Mouse (Mus musculus): ENCODE results near the gene Selplg.
"Not testable (repeated sequence)": the region's sequence is repeated elsewhere in the genome, so short reads cannot be mapped to it uniquely, and the experiment has no call there.

The Selplg gene

GRCm38 (mm10) chr5:113791197-113792095 is 41.0 kb downstream of the Selplg start:
- DNase-seq (ENCODE audit: extremely low read depth, low read depth, low spot score): no peak

DNA sequence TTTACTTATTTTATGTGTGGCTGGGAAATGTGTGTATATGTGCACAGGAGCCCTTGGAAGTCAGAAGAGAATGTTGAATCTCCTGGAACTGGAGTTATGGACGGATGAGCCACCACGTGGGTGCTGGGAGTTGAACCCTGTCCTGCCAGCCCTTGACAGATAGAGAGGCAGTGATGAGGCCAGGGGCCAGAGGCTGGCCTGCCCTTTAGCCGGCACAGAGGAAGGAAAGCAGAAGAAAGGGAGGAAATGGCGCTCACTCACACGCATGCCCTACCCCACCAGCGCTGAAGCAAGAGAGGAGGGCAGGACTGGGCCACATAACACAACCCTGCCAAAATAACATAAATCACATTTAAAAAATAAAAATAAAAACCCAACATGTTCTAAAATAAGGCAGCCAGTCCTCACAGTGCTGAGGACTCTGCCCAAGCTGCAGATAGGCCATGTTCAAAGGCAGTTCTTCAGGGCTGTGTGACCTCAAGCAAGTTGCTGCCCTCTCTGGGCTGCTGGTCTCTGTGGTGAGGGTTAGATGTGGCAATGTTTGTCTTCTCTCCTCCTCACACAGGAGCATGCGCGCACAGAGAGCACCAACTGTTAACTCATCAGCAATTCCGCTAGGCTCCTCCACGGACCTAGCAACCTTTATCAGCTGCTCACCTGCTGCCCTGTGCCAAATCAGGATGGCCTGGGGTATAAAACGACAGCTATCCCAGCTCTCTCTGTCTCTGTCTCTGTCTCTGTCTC is 41.8 kb downstream of the Selplg start:
- DNase-seq (ENCODE audit: extremely low read depth, low read depth, low spot score): no peak

DNA sequence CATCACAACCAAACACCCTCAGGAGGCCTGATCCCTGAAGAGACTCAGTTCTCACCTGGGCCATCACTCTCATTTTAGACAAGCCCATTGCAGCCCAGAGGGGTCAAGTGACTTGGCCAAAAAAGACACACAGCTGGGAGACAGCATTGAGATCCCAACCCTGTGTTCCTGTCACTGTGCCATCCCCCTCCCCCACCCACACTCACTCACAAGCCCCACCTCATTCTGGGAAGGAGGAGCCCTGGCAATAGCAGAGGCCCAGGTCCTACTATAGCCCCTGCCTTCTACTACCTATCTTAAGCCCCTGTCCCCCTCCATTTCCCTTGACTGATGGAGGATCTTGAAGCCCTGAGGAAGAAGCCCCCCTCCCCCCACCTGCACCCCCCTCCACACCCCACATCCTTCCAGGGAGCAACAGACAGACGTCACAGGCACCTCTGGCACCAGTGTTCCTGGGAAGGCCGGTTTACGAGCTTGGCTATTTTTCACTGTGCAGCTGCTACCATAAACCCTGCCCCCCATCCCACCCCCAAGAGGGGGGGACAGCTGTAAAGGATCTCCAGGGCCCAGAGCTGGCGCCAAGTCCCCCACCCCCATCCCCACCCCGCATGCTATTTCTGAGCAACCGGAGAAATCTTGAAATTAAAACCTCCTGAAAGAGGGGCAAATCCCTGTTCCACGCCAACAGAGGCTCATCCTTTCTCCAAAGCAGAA is 43.2 kb downstream of the Selplg start:
- DNase-seq (ENCODE audit: extremely low read depth, low read depth, low spot score): no peak

GRCm38 (mm10) chr5:113788645-113789044 is 43.8 kb downstream of the Selplg start:
- no peak for DNase-seq (ENCODE audit: extremely low read depth, low read depth, low spot score)

DNA sequence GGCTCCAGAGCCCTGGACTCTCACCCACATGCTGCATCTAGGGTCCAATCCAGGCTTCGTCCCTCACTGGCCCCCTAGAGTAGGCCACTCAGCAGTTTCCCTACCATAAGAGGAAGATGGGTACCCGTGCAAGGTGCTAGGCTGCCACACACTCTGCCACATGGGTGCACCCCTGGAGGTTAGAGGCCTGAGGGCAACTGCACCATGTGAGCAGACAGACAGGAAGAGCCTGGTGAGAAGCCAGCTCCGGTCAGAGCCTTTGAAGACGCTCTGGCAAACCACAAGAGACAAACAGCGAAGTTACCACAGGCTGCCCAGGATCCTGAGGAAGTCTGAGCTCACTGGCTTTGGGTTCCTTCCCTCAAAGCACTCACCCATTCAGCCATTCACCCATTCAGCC is 45.5 kb downstream of the Selplg start:
- no peak for DNase-seq (ENCODE audit: extremely low read depth, low read depth, low spot score)

- DNase-seq (ENCODE audit: extremely low read depth, low read depth, low spot score): not testable (repeated sequence)
Measured at GRCm38 (mm10) chr5:113784104-113784503, 48.3 kb downstream of the Selplg start.

- no peak for DNase-seq (ENCODE audit: extremely low read depth, low read depth, low spot score)
Measured at GRCm38 (mm10) chr5:113783581-113784001, 48.9 kb downstream of the Selplg start.

DNA sequence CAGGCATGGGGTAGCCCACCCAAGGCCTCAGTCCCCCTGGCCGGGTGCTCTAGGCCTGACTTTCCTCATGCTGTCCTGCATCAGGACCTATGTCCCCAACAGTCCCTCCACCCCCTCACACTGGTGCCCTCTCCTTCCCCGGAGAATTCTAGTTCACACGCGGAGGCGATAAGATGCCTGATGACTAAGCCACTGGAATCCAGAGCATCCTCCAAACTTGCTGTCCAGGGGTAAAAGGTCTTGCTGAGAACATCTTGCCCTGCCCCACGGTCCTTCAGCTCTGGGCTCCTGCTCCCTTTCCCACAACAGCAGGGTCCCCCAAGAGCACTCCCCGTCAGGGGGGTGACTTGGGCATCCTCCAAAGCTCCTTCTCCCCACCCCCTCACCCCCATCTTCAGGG is 49.8 kb downstream of the Selplg start:
- DNase-seq (ENCODE audit: extremely low read depth, low read depth, low spot score): no peak

GRCm38 (mm10) chr5:113781875-113782274 is 50.6 kb downstream of the Selplg start:
- DNase-seq (ENCODE audit: extremely low read depth, low read depth, low spot score): no peak

DNA sequence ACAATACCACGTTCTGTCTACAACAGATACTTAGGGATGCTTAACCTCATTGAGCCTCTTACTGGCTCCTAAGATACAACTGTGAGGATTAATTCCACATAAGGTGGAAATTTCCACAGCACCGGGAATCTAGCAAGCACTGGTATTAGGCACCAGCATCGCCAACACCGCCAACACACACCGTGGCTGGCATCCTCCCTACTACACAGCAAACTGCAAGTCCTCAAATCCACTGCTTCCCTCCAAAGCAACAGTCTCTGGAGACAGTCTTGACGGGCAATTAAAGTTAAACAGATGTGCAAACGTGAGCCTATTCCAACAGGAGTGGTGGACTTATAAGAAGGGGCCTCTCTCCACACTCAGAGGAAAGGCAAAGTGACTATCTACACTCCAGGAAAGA is 51.2 kb downstream of the Selplg start:
- no peak for DNase-seq (ENCODE audit: extremely low read depth, low read depth, low spot score)

GRCm38 (mm10) chr5:113780763-113781162 is 51.7 kb downstream of the Selplg start:
- no peak for DNase-seq (ENCODE audit: extremely low read depth, low read depth, low spot score)

GRCm38 (mm10) chr5:113780082-113780752 is 52.2 kb downstream of the Selplg start:
- DNase-seq (ENCODE audit: extremely low read depth, low read depth, low spot score): no peak

DNA sequence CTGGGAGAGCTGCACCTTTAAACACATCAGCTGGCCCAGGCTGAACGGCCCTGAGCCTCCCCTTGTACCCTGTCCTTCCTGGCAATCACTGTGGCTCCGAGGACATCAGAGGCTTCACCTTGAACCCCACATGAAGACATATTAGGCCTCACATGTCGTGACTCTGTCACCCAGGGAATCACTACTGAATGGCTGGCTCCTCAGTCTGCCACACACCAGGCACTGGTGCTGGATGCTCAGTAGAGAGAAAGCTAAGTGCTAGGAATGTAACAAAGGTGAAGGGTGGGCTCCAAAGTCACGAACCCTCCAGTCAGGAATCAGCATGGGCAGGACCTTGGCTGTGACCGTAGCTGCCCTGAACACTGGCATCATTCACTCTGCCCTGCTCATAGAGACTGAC is 52.9 kb downstream of the Selplg start:
- no peak for DNase-seq (ENCODE audit: extremely low read depth, low read depth, low spot score)

DNA sequence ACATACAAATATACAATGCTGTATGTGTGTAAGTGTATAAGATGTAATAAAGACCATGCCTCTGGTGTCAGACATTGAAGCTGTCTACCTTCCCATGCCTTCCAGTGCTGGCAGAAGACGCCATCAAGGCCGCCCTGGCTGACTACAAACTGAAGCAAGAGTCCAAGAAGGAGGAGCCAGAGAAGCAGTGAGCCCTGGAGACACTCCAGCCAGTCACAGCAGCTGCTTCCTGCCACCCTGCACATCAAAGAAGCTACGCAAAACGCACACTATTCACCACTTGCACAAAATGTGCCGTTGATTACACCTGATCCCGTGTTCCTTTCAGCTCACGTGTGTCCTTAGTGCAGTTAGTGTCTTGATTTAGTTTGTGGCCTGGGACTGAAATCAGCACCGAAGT is 54.7 kb downstream of the Selplg start:
- DNase-seq (ENCODE audit: extremely low read depth, low read depth, low spot score): not testable (repeated sequence)

DNA sequence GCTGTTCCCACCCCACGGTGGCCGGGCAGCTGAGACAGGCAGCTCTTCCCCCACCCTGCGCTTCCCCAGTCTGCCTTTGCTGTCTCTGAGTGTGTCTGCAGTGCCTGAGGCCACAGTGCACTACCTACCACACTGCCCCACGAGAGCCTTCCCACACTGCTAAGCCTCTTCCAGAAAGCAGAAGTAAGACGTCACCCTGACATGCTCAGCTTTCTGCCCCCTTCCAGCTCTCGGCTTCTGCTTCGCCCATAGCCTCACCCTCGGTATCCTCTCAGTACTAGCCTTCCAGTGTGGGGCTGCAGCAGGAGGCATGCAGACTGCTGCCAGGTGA is 55.6 kb downstream of the Selplg start:
- DNase-seq (ENCODE audit: extremely low read depth, low read depth, low spot score): no peak

DNA sequence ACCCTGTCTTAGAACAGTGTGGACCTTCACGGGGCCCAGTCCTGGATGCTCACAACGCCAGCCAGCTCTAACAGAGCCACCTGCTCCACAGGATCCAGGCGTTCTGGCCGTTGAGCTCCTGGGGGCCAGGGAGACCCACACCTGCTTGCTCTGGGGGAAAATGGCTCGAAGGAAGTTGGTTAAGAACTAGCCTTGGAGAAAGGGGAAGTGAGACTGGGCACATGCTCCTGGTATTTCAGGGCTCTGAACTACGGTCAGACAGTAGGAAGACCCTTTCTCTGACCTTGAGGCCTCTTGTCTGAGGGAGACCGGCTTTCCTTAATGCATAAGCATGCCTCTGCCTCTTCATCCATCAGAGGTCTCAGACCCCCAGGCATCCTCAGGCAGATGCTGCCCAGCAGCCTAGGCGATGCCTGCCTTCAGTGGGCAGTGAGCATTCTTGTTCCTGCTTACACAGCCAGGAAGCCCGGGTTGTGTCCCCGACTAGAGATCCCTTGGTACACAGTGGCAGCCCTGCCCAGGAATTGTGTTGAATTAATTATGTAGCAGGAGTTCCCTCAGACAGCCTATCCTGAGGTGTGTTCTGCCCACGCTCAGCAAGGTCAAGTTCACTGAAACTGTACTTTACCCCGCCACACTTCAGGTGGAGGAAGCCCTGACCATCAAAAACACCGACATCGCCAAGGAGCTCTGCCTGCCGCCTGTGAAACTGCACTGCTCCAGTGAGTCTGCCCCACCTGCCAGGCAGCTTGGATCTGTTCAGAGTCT is 56.1 kb downstream of the Selplg start:
- no peak for DNase-seq (ENCODE audit: extremely low read depth, low read depth, low spot score)

DNA sequence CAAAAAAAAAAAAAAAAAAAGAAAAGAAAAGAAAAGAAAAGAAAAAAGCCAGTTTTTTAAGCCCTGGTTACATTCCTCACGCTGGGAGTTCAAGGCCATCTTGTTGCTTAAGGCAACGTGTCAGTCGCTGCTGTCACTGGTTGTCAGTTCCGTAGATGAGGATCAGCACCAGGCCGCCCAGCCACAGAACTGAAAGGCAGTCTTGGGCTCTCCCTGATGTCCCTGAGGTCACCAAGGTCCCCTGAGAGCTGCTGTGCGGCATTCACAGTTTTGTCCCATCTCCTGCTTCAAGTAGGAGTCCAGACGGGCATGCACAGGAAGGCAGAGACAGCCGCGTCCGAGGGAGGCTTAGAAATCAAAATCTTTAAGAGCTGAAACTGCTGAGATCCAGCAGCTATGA is 56.9 kb downstream of the Selplg start:
- no peak for DNase-seq (ENCODE audit: extremely low read depth, low read depth, low spot score)

- DNase-seq (ENCODE audit: extremely low read depth, low read depth, low spot score): no peak
Measured at GRCm38 (mm10) chr5:113773664-113774063, 58.8 kb downstream of the Selplg start.

DNA sequence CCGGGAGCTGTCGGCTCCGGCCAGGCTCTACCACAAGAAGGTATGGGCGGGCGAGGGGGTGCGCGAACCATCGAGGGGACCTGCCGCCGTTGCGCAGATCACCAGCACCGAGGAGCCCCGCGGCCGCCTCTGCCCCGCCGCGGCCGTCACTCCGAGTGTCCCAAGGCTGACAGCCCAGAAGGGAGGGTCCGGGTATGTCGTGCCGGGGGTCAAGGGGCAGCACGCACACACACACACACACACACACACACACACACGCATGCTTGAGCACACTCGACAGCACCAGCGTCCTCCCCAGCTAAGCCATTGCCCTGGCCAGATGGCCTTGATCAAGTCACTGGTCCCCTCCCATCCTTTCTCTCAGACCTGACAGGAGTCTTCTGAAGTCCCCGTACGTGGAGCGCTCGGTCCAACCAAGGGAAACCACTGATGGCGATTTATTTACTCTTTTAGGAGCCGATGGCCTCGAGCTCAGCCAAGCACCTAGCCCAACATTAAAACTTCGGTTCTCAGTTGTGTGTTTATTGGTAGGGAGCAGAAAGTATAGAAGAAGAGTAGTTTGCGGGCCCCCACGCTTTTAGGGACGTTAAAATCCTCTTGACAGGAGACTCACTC is 59.4 kb downstream of the Selplg start:
- DNase-seq (ENCODE audit: extremely low read depth, low read depth, low spot score): no peak

GRCm38 (mm10) chr5:113772450-113772895 is 60.0 kb downstream of the Selplg start, which contains the start of the genes Sart3 and Iscu:
Sart3 (minus strand) TSS chr5:113772510.
Iscu (plus strand) TSS chr5:113772748.
- peak; percentile 21 for DNase-seq (ENCODE audit: extremely low read depth, low read depth, low spot score)
